Mouse (Mus musculus) G1E (cell line): Measurements from ENCODE around the gene Tbc1d13. TPM values are rescaled to one million over a fixed set of nuclear protein-coding genes. Genes with fewer than 3 reads are reported as not detected.

Source experiments
- ATAC-seq: 2 replicates; pipeline ENCODE4 v1.8.0; 2016; ENCODE audit warnings: mild to moderate bottlenecking; ENCODE audit not compliant: insufficient number of reproducible peaks, poor library complexity, low FRiP score, severe bottlenecking; ENCODE audit errors: extremely low read depth
- DNase-seq: peaks from one replicate; pipeline ENCODE4 v3.0.0; 2012; ENCODE audit warnings: low spot score
- H3K27me3 ChIP-seq: 2 replicates; pipeline ENCODE4 v1.6.1; 2012; ENCODE audit warnings: mild to moderate bottlenecking, low read length, inconsistent platforms; ENCODE audit not compliant: insufficient read depth
- H3K36me3 ChIP-seq: replicated peaks from 2 replicates; pipeline ENCODE3; 2012; ENCODE audit warnings: mild to moderate bottlenecking, inconsistent platforms
- H3K4me1 ChIP-seq: 2 replicates; pipeline ENCODE4 v1.6.1; 2012; ENCODE audit warnings: low read depth, low read length, inconsistent platforms, mixed read lengths; ENCODE audit not compliant: insufficient read depth
- H3K4me3 ChIP-seq: 2 replicates; pipeline ENCODE4 v1.5.1; 2012; ENCODE audit warnings: low read depth, mild to moderate bottlenecking, inconsistent platforms, low read length, moderate library complexity, mixed read lengths
- H3K9me3 ChIP-seq: replicated peaks from 2 replicates; pipeline ENCODE4 v1.6.1; 2012; ENCODE audit warnings: inconsistent platforms
- CTCF ChIP-seq: IDR thresholded peaks from 2 replicates; pipeline ENCODE4 v1.5.1; 2012; ENCODE audit warnings: low read depth, low read length, inconsistent platforms, mixed read lengths
- GATA1 ChIP-seq: IDR thresholded peaks from 2 replicates; pipeline ENCODE4 v1.6.1; 2012; ENCODE audit warnings: borderline replicate concordance, low read length, inconsistent platforms, mixed read lengths
- GATA2 ChIP-seq: IDR thresholded peaks from 2 replicates; pipeline ENCODE4 v1.6.1; 2012; ENCODE audit warnings: low read depth, low read length, inconsistent platforms, borderline replicate concordance
- POLR2AphosphoS5 ChIP-seq: IDR thresholded peaks from 2 replicates; pipeline ENCODE4 v1.6.1; 2012; ENCODE audit warnings: low read depth, low read length, inconsistent platforms; ENCODE audit not compliant: insufficient replicate concordance
- TAL1 ChIP-seq: conservative IDR thresholded peaks from 2 replicates; pipeline ENCODE4 v1.6.1; 2012; ENCODE audit warnings: low read depth, low read length, inconsistent platforms, mixed read lengths
- polyA plus RNA-seq: library from polyadenylated mRNA; stranded (reverse); fragments of >175 nt; gene quantifications from 2 replicates; pipeline ENCODE4 v1.2.3, GENCODE M21; 2012
- total RNA-seq, 2 experiments: library from RNA; stranded (forward) in 1 of 2; stranded (reverse) in 1 of 2; fragments of 200-1000 nt in 1 of 2; fragments of >200 nt in 1 of 2; fragmentation: Nextera tagmentation in 1 of 2; gene quantifications; 2 replicates each; pipeline ENCODE4 v1.2.3; 2014 to 2017

Tbc1d13 gene
- total and polyA plus RNA-seq, 3 experiments = 24.5 to 38.6 (median 38.0) TPM

DNA sequence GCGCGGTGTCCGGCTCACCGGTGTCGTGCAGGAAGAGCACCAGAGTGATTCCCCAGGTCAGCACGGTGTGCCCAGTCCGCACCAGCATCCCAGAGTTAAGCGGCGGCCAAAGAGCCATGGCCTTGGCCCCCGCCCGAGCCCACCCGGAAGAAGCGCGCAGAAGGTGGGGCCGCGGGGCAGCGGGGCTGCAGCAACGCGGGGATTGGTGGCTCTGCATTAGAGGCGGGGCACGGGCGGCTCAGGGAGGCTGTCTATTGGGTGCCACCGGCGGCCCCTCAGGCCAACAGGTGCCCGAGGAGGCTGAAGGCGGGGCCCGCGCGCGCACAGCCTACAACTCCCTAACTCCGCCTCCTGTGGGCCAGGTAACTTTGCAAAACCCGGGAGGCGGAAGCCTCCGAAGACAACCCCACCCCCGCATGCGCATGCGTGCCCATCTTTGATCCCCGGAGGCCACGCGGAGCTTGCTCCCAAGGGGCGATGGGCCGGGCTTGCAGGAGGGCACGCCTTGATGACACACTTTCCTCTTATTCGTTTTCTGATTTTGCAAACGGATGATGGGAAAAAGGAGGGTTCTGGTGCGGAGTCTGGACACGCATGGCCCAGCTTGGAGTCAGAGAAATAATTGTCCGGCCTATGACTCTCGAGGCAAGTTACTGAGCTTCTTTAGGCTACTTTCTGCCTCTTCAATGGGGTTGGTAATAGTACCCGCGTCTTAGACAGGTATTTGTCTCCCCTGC is 39.9 kb upstream of the Tbc1d13 start, which contains the start of gene Zdhhc12:
Zdhhc12 (minus strand) TSS at position 178 of the 737 bp plus-strand sequence.
- TF ChIP-seq CTCF (no peak), GATA2 (no peak), TAL1 (no peak), GATA1 (no peak)
- Histone ChIP-seq H3K36me3 (peaks cover 67% of the 10 kb centered on the region), H3K27me3 (no peaks in the 10 kb centered on the region), H3K4me1 (peaks cover 40% of the 10 kb centered on the region), H3K4me3 (peak within 1 kb of the TSS; percentile 82), H3K9me3 (no peaks in the 10 kb centered on the region)
- peak; percentile 95 for ATAC-seq
- peak; percentile 96 for DNase-seq

DNA sequence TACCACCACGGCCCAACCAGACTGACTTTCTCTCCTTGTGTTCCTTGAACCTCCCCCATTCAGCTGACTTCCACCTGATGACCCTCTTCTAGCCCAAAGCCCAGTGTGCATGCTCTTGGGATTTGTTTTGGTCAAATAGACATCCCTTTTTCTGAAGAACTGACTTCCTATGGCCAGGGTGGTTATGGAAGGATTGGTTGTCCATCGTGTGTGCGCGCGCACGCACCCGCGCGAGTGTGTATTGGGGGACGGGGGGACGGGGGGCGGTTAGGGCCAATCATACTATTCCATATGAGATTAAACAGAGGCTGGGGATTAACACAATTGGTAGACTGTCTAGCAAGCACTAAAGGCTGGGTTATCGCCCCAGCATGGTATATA is 39.3 kb upstream of the Tbc1d13 start:
- TF ChIP-seq TAL1 = no peak
- no peak for TF ChIP-seq CTCF
- no peak for TF ChIP-seq GATA1
- no peak for TF ChIP-seq POLR2AphosphoS5
- no peak for TF ChIP-seq GATA2
- H3K9me3 ChIP-seq = no peaks in the 10 kb centered on the region
- peaks cover 45% of the 10 kb centered on the region for H3K4me1 ChIP-seq
- DNase-seq = no peak
- peaks cover 71% of the 10 kb centered on the region for H3K36me3 ChIP-seq
- no peak for ATAC-seq
- no peaks in the 10 kb centered on the region for H3K27me3 ChIP-seq
- peak overlapping the region; percentile 82 for H3K4me3 ChIP-seq

DNA sequence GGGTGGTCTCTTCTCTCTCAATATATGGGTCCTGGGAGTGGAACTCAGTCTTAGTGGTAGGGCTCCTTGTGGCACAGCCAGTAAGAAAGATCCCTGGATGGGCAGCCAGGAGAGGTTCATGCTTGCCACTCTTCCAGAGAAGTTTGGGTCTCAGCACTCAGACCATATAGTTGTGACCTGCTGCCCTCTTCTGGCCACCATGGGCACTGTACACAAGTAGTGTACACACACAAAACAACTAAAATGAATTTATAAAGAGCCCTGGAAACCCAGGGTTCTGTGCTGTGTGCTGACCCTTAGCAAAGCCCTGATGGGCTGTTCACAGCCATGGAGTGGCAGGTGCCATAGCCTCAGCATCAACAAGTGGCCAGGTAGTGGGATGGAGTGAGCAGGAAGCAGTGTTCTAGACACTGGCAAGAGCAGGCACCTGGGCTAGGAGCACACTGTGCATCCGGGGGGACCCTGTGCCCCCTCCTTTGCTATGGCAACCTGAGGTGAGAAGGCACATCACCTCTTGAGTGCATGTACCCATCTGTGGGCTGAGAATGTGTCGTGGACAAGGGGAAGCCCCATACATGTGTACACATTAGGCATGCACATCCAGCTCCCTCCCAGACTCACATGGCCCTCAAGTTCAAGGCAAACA is 37.5 kb upstream of the Tbc1d13 start:
- Histone ChIP-seq H3K9me3 (no peaks in the 10 kb centered on the region), H3K36me3 (peaks cover 72% of the 10 kb centered on the region), H3K4me3 (no peak overlapping the region), H3K27me3 (no peaks in the 10 kb centered on the region), H3K4me1 (peaks cover 60% of the 10 kb centered on the region)
- TF ChIP-seq POLR2AphosphoS5 = no peak
- peak; percentile 57 for TF ChIP-seq CTCF
- DNase-seq = no peak
- ATAC-seq = no peak

DNA sequence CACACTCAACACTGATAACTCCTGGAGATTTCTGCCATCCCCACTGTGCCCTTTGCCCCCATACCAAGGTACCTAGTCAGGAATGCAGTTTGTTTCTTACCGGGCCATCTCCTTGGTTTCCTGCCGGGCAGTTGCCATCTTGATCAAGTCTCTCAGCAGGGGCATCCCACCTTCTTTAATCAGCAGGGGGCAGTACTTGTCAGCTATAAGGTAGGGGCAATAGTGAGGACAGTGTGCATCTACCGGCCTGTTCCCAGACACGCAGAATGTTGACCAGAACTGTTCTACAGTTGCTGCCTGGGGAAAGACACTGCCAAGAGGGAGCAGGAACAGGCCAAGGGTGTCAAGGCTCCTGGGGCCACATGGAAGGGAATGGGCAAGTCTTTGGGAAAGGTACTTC is 33.3 kb upstream of the Tbc1d13 start:
- Histone ChIP-seq H3K4me3 (no peak overlapping the region), H3K9me3 (no peaks in the 10 kb centered on the region), H3K4me1 (peaks cover 32% of the 10 kb centered on the region), H3K36me3 (peaks cover 84% of the 10 kb centered on the region), H3K27me3 (no peaks in the 10 kb centered on the region)
- ATAC-seq (no peak), DNase-seq (no peak)
- TF ChIP-seq TAL1 = no peak
- no peak for TF ChIP-seq GATA1
- TF ChIP-seq GATA2 = no peak
- no peak for TF ChIP-seq CTCF
- no peak for TF ChIP-seq POLR2AphosphoS5

DNA sequence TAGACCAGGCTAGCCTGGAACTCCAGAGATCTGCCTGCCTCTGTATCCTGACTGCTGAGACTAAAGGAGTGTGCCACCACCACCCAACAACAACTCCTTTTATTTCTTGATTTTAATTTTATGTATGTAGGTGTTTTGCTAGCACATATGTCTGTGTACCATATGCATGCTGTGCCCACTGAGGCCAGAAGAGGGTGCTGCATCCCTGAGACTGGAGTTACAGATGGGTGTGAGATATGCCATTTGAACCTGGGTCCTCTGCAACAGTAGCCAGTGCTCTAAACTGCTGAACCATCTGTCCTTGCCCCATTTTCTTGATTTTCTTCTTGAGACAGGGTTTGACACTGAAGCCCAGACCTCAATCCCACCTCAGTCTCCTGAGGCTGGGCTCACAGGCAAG is 27.2 kb upstream of the Tbc1d13 start:
- TF ChIP-seq POLR2AphosphoS5 (no peak), CTCF (peak; percentile 77), GATA1 (no peak)
- Histone ChIP-seq H3K4me1 (peaks cover 7% of the 10 kb centered on the region; the same call in 1 of the 2 replicates), H3K27me3 (no peaks in the 10 kb centered on the region; the same call in 1 of the 2 replicates), H3K4me3 (no peak overlapping the region), H3K9me3 (no peaks in the 10 kb centered on the region), H3K36me3 (peaks cover 85% of the 10 kb centered on the region)
- DNase-seq (no peak), ATAC-seq (0 out of 2 replicates have a peak, but pooled peaks have one; percentile 4)

DNA sequence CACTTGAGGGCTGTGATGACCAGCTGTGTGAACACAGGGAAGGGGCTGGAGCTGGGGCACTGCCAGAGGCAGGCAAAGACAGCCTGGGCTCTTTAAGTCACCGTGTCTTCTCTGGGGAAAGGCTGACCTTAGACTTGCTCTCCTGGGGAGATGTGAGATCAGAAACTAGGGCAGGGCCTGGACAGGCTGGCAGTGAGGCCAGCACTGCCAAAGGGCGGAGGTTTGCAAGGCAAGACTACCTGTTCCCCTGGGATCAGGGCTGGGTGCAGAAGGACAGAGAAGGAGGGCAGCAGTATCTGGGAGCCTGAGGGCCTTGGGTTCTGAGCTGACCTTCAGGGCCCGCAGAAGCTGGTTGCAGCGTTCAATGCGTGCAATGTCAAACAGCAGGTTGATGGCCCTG is 25.9 kb upstream of the Tbc1d13 start:
- Histone ChIP-seq H3K4me1 (peaks cover 14% of the 10 kb centered on the region; the same call in 1 of the 2 replicates), H3K4me3 (no peak overlapping the region), H3K27me3 (no peaks in the 10 kb centered on the region; the same call in 1 of the 2 replicates), H3K9me3 (no peaks in the 10 kb centered on the region), H3K36me3 (peaks cover 82% of the 10 kb centered on the region)
- DNase-seq = no peak
- TF ChIP-seq CTCF = no peak
- TF ChIP-seq GATA1 = no peak
- no peak for TF ChIP-seq TAL1
- no peak for TF ChIP-seq POLR2AphosphoS5
- no peak for TF ChIP-seq GATA2
- ATAC-seq = no peak
